Mouse (Mus musculus): ENCODE measurements around the gene Mob3c. TPM values are rescaled to one million over a fixed set of nuclear protein-coding genes. Genes with fewer than 3 reads are reported as not detected.

Mob3c gene
- 8.1 TPM for polyA plus RNA-seq (2014; fragmentation: Illumina TruSeq; extraction: RNeasy Lipid Tissue Mini Kit (QIAGEN cat#74804); ENCODE audit: low read depth, low replicate concordance)

DNA sequence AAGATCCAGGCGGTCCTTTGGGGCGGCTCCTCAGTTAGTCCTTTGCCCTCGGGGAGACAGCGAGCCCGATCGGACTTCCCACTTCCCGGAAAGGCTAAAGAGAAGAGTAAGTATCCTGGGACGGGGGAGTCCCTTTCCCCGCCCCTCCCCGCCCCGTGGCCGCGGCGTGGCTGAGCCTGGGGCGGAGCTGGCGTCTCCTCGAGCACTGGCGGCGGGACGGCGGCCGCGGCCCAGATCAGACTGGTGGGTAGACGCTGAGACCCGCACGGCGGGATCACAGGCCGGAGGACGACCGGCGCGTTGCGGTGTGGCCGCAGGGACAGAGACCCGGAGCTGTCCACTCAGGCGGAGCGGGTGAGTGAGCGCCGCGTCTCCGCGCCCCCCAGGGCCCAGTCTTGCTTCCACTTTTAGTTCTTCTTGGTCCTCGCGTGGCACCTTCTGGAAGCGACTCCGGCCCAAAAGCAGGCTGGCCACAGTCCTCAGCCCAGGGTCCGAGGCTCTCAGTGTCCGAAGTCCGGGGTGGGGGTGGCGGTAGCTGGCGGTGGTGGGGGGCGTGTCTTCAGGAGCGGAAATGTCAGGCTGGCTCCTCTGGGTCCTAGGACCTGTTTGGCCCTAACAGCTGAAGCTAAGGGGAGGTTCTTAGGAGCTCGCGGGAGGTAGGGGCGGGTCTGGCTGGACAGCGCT, at the start of gene Mob3c:
Mob3c (plus strand) TSS at position 205 of the 684 bp plus-strand sequence.

GRCm38 (mm10) chr4:115780918-115781317, 47.0 kb upstream of the Mob3c start, which contains the start of gene Tex38:
TSS of gene Tex38 (minus strand) at chr4:115781018.

DNA sequence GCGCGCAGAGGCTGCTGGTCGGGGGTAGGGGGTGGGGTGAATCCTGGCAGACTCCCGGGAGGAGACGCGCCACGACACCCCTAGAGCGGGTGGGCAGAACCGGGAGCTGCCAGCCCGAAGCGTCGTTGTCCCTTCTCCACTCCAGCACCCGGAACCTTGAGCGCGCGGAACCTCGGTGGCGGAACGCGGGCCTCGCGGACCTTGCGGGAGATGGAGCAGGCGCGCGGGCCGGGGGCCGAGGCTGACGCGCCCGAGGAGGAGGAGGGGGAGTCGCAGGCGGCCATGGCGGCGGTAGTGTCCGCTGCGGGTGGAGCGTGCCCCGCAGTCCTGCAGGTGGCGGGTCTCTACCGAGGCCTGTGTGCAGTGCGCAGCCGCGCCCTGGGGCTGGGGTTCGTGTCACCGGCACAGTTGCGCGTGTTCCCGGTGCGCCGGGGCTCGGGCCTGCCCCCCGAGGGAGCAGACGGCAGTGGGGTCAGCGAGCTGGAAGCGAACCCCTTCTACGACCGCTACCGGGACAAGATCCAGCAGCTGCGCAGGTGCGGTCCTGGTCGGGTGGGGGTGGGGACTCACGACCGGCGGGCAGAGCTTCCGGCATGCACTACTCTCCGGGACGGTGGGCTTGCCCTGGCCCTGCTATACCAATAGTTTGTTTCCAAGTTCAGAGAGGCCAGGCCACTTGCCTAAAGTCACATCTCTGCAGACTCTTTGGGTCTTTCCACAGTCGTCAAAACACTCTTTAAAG, 43.0 kb upstream of the Mob3c start, which contains the start of gene Atpaf1:
Atpaf1 (plus strand) TSS at position 44 of the 742 bp plus-strand sequence.

GRCm38 (mm10) chr4:115838696-115839641, 11.1 kb downstream of the Mob3c start, which contains the start of gene Mknk1:
TSS of gene Mknk1 (plus strand) at chr4:115839198.

GRCm38 (mm10) chr4:115884022-115884421, 56.1 kb downstream of the Mob3c start, which contains the start of gene Kncn:
TSS of gene Kncn (plus strand) at chr4:115884400.

Other genes starting within 250 kb of the Mob3c start
- gene Cyp4a32, start 227.1 kb upstream of the Mob3c start, polyA plus RNA-seq (2014; fragmentation: Illumina TruSeq; extraction: RNeasy Lipid Tissue Mini Kit (QIAGEN cat#74804); ENCODE audit: low read depth, low replicate concordance), result not detected
- gene Cyp4b1, start 180.4 kb upstream of the Mob3c start, polyA plus RNA-seq (2014; fragmentation: Illumina TruSeq; extraction: RNeasy Lipid Tissue Mini Kit (QIAGEN cat#74804); ENCODE audit: low read depth, low replicate concordance), result not detected
- gene Efcab14, start 90.3 kb upstream of the Mob3c start, polyA plus RNA-seq (2014; fragmentation: Illumina TruSeq; extraction: RNeasy Lipid Tissue Mini Kit (QIAGEN cat#74804); ENCODE audit: low read depth, low replicate concordance), result 53.7 TPM
- gene Tex38, start 47.1 kb upstream of the Mob3c start, polyA plus RNA-seq (2014; fragmentation: Illumina TruSeq; extraction: RNeasy Lipid Tissue Mini Kit (QIAGEN cat#74804); ENCODE audit: low read depth, low replicate concordance), result 48.8 TPM
- 52.3 TPM for gene Atpaf1, start 43.3 kb upstream of the Mob3c start, polyA plus RNA-seq (2014; fragmentation: Illumina TruSeq; extraction: RNeasy Lipid Tissue Mini Kit (QIAGEN cat#74804); ENCODE audit: low read depth, low replicate concordance)
- 10.2 TPM for gene Mknk1, start 11.1 kb downstream of the Mob3c start, polyA plus RNA-seq (2014; fragmentation: Illumina TruSeq; extraction: RNeasy Lipid Tissue Mini Kit (QIAGEN cat#74804); ENCODE audit: low read depth, low replicate concordance)
- 0.29 TPM for gene Kncn, start 56.3 kb downstream of the Mob3c start, polyA plus RNA-seq (2014; fragmentation: Illumina TruSeq; extraction: RNeasy Lipid Tissue Mini Kit (QIAGEN cat#74804); ENCODE audit: low read depth, low replicate concordance)
- gene 6430628N08Rik, start 62.6 kb downstream of the Mob3c start, polyA plus RNA-seq (2014; fragmentation: Illumina TruSeq; extraction: RNeasy Lipid Tissue Mini Kit (QIAGEN cat#74804); ENCODE audit: low read depth, low replicate concordance), result not detected
- gene Dmbx1, start 111.8 kb downstream of the Mob3c start, polyA plus RNA-seq (2014; fragmentation: Illumina TruSeq; extraction: RNeasy Lipid Tissue Mini Kit (QIAGEN cat#74804); ENCODE audit: low read depth, low replicate concordance), result 0.17 TPM
- gene Faah, start 189.8 kb downstream of the Mob3c start, polyA plus RNA-seq (2014; fragmentation: Illumina TruSeq; extraction: RNeasy Lipid Tissue Mini Kit (QIAGEN cat#74804); ENCODE audit: low read depth, low replicate concordance), result 4.7 TPM
- gene Nsun4, start 225.8 kb downstream of the Mob3c start, polyA plus RNA-seq (2014; fragmentation: Illumina TruSeq; extraction: RNeasy Lipid Tissue Mini Kit (QIAGEN cat#74804); ENCODE audit: low read depth, low replicate concordance), result 173 TPM
- gene Uqcrh, start 247.0 kb downstream of the Mob3c start, polyA plus RNA-seq (2014; fragmentation: Illumina TruSeq; extraction: RNeasy Lipid Tissue Mini Kit (QIAGEN cat#74804); ENCODE audit: low read depth, low replicate concordance), result 160 TPM
- 27.5 TPM for gene Lrrc41, start 247.2 kb downstream of the Mob3c start, polyA plus RNA-seq (2014; fragmentation: Illumina TruSeq; extraction: RNeasy Lipid Tissue Mini Kit (QIAGEN cat#74804); ENCODE audit: low read depth, low replicate concordance)